Mouse (Mus musculus): ENCODE measurements around the gene Hsf2bp.

DNA sequence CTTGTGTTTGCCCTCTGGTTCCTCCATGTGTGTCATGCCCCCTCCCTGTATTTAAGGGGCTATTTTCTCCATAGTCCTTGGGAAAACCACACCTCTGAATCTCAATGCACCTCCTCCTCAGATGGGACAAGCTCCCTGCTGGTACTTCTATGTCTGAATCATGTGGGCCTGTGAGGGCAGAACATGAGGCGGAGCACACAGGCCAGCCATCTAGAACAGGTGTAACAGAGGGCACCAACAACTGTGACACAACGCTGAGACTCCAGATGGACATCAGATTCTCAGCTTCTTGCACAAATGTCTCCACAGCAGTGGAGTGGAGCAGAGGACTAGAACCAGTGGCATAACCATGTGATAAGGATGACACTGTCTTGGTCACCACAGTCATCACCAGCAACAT is 65.3 kb downstream of the Hsf2bp start:
- TF ChIP-seq GATA1 (IDR thresholded peaks at IDR 0.05; ENCODE audit: borderline replicate concordance, low read length) (no peak), FLI1 (IDR thresholded peaks at IDR 0.05; ENCODE audit: low read length) (no peak)

Measured in megakaryocyte, embryonic 14.5 days (primary cell).